8 mouse cellular contexts compared by ENCODE assay signal in the genomic region with DNA sequence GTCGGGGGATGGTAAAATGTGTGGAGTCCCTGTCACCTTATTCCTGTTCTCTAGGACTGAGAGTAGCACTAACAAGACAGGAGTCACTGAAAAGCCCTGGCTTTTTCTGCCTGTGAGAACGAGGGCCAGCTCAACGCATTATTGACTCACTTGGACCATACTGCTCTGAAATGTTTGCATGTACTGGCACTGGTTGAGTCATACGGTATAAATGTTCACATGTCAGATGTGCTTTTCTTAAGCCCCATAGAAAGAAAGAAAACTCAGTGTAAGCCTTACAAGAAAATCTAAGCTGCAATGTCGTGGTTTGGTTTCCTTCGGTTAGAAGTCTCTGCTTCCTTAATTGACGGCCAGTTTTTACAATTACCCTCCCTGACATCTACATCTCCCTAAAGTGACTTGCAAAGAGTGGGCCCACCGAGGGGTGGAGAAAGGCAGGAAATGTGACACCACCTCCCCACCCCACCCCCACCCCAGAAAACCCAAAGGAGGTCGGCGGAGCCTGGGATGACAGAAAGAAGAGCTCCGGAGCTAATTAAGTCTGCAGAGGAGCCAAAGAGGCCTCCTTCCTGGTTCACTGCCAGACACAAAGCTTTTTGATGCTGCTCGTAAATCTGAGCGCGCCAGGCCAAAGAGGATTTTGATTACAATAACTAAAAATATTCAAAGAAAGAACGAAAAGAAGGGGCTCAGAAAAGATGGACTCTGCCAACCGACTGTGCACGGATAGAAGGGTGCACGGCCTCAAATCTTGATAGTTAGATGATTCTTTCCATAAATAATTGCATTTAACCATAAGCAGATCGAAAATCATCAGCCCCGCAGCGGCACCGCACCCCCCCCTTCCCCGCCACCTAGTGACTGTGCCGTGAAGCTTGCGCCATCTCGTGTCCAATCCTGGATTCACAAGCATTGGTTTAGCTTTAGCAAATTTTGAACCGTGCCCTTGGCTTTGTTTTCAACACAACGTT. TPM values are rescaled to one million over a fixed set of nuclear protein-coding genes. Genes with fewer than 3 reads are reported as not detected.
A peak's percentile ranks its signal among the peaks of the same experiment; 100 is the strongest.
DNase-seq lines count a peak whose midpoint lies in the region; ATAC-seq and TF ChIP-seq lines count a peak whose summit lies in the region.

No protein-coding gene starts in this region.

- DNase-seq in R1 (ENCODE audit: low read depth, low spot score), result peak; percentile 82
- peak; percentile 91 to 93 for DNase-seq in cerebellum, postnatal 10 days
- peak; percentile 79 for DNase-seq in gastrocnemius, adult 2 months
- peak; percentile 64 for DNase-seq in hindlimb bud, embryonic 11.5 days (ENCODE audit: extremely low spot score, low read depth, low spot score)
- peak; percentile 57 to 80 for DNase-seq in left cerebral cortex, postnatal 10 days (ENCODE audit: extremely low spot score in 1 of 2, low spot score in 2 of 2)
- DNase-seq in right cerebral cortex, postnatal 14 days, result peak; percentile 81
- DNase-seq in urinary bladder, postnatal 25 days (ENCODE audit: low spot score), result peak; percentile 79

- intact Hi-C loops in gastrocnemius, adult 2 months (cut with DNase I), result loop anchor here (1.0 to 2.0 kb wide), 2 partner anchors 70 to 78 kb away; no protein-coding TSS in a partner anchor
- intact Hi-C loops in left cerebral cortex, postnatal 10 days (cut with DNase I), result loop anchor here (2.0 kb wide), 2 partner anchors 36 to 78 kb away; no protein-coding TSS in a partner anchor

- TF ChIP-seq CTCF in gastrocnemius, adult 2 months (IDR thresholded peaks at IDR 0.05), result peak; percentile 87; the same call in 1 of the 2 replicates

- H3K4me3 ChIP-seq in gastrocnemius, adult 2 months, result peak overlapping the region; percentile 85

- ATAC-seq in megakaryocyte progenitor cell, adult 5-6 weeks (replicated peaks; ENCODE audit: poor library complexity), result peak; percentile 93

- peak overlapping the region; percentile 39 for H3K27ac ChIP-seq in gastrocnemius, adult 2 months

RNA-seq across cellular contexts. Expression of gene Tmem238l, which starts 28.0 kb away (rescaled TPM):
- total RNA-seq in gastrocnemius, adult 2 months (2021), result not detected
- total RNA-seq in left cerebral cortex, postnatal 10 days (2021), result not detected
- total RNA-seq in megakaryocyte progenitor cell, adult 5-6 weeks (2015), result not detected in 2 replicates
- total RNA-seq in megakaryocyte progenitor cell, adult 5-6 weeks (2017), result not detected in 2 replicates

RNA-seq across cellular contexts. Expression of gene Tmem220, which starts 40.5 kb away (rescaled TPM):
- 1 to 10 TPM in 1 of 2 experiments, under 1 TPM in 1; 0.66 to 1.3 TPM for total RNA-seq in gastrocnemius, adult 2 months (2021)
- under 1 TPM; 0.43 to 0.51 TPM for total RNA-seq in left cerebral cortex, postnatal 10 days (2021)
- total RNA-seq in megakaryocyte progenitor cell, adult 5-6 weeks (2015), result 2.1 and 2.7 TPM in 2 replicates
- total RNA-seq in megakaryocyte progenitor cell, adult 5-6 weeks (2017), result 0.87 and 1.5 TPM in 2 replicates

Comparison
In these comparisons a context has a peak if more than half of its experiments do, and no peak if none do; other contexts are left out.
1. Peak in every context shown above with its lines: DNase-seq, ATAC-seq, H3K4me3 ChIP-seq and H3K27ac ChIP-seq.